Mouse (Mus musculus): ENCODE data around the gene Olfr1413. TPM values are rescaled to one million over a fixed set of nuclear protein-coding genes. Genes with fewer than 3 reads are reported as not detected.

The Olfr1413 gene
- not detected in 2 replicates for polyA plus RNA-seq (2015; fragmentation: Nextera tagmentation; extraction: Ambion mirVana)

GRCm38 (mm10) chr1:92571022-92571421 is at the start of gene Olfr1413:
Gene Olfr1413, plus strand, starts transcription at chr1:92571322.
- no peak for ATAC-seq (ENCODE audit: low read depth)
- no peaks in the 10 kb centered on the region for H3K4me1 ChIP-seq (replicated peaks)

GRCm38 (mm10) chr1:92521376-92521775 is 49.7 kb upstream of the Olfr1413 start:
- 19% methylated on average over 10 of the region's 10 CpGs for WGBS
- Histone ChIP-seq H3K4me1 (replicated peaks) (no peaks in the 10 kb centered on the region; the same call in 1 of the 2 replicates), H3K9me3 (no peaks in the 10 kb centered on the region), H3K4me3 (no peak overlapping the region), H3K4me2 (peak overlapping the region; percentile 11; the same call in 1 of the 2 replicates), H3K36me3 (no peaks in the 10 kb centered on the region), H3K27ac (replicated peaks) (no peak overlapping the region), H3K9ac (no peak overlapping the region), H3K27me3 (no peaks in the 10 kb centered on the region)
- ATAC-seq (ENCODE audit: low read depth) = peak; percentile 47

More at GRCm38 (mm10) chr1:92571022-92571421, at the start of gene Olfr1413:
- Histone ChIP-seq H3K27ac (replicated peaks) (no peak within 1 kb of the TSS), H3K4me3 (no peak within 1 kb of the TSS), H3K36me3 (no peaks in the 10 kb centered on the region), H3K27me3 (no peaks in the 10 kb centered on the region), H3K9me3 (no peaks in the 10 kb centered on the region), H3K9ac (no peak within 1 kb of the TSS), H3K4me2 (no peak within 1 kb of the TSS)
- WGBS = 86% methylated on average over 3 of the region's 3 CpGs

- Histone ChIP-seq H3K9ac (no peak overlapping the region), H3K36me3 (no peaks in the 10 kb centered on the region), H3K27ac (replicated peaks) (no peak overlapping the region), H3K4me3 (no peak overlapping the region), H3K4me2 (no peak overlapping the region), H3K4me1 (replicated peaks) (no peaks in the 10 kb centered on the region; the same call in 1 of the 2 replicates), H3K27me3 (no peaks in the 10 kb centered on the region), H3K9me3 (no peaks in the 10 kb centered on the region)
- no peak for ATAC-seq (ENCODE audit: low read depth)
- WGBS = 88% methylated on average over 3 of the region's 3 CpGs
Observed at GRCm38 (mm10) chr1:92523764-92524163, 47.4 kb upstream of the Olfr1413 start.

- H3K9me3 ChIP-seq = no peaks in the 10 kb centered on the region
- H3K36me3 ChIP-seq = no peaks in the 10 kb centered on the region
- no peak for ATAC-seq (ENCODE audit: low read depth)
- no peaks in the 10 kb centered on the region for H3K4me1 ChIP-seq (replicated peaks)
- WGBS = 52% methylated on average over 5 of the region's 5 CpGs
- no peak overlapping the region for H3K9ac ChIP-seq
- no peak overlapping the region for H3K4me2 ChIP-seq
- H3K27ac ChIP-seq (replicated peaks) = no peak overlapping the region
- no peak overlapping the region for H3K4me3 ChIP-seq
- no peaks in the 10 kb centered on the region for H3K27me3 ChIP-seq
Observed at GRCm38 (mm10) chr1:92536972-92537371, 34.1 kb upstream of the Olfr1413 start.

- 36% methylated on average over 2 of the region's 2 CpGs for WGBS
- H3K27me3 ChIP-seq = no peaks in the 10 kb centered on the region
- no peak overlapping the region for H3K4me3 ChIP-seq
- H3K4me2 ChIP-seq = no peak overlapping the region
- H3K9ac ChIP-seq = no peak overlapping the region
- no peaks in the 10 kb centered on the region for H3K36me3 ChIP-seq
- H3K4me1 ChIP-seq (replicated peaks) = no peaks in the 10 kb centered on the region
- ATAC-seq (ENCODE audit: low read depth) = no peak
- no peak overlapping the region for H3K27ac ChIP-seq (replicated peaks)
- H3K9me3 ChIP-seq = no peaks in the 10 kb centered on the region
Observed at GRCm38 (mm10) chr1:92539071-92539470, 32.1 kb upstream of the Olfr1413 start.

GRCm38 (mm10) chr1:92545929-92546328 is 25.2 kb upstream of the Olfr1413 start:
- Histone ChIP-seq H3K4me3 (no peak overlapping the region), H3K27ac (replicated peaks) (no peak overlapping the region), H3K4me1 (replicated peaks) (no peaks in the 10 kb centered on the region), H3K27me3 (no peaks in the 10 kb centered on the region), H3K36me3 (no peaks in the 10 kb centered on the region), H3K9ac (no peak overlapping the region), H3K9me3 (no peaks in the 10 kb centered on the region), H3K4me2 (no peak overlapping the region)
- ATAC-seq (ENCODE audit: low read depth) = no peak
- WGBS = 81% methylated on average over 2 of the region's 2 CpGs

GRCm38 (mm10) chr1:92585479-92585878 is 14.4 kb downstream of the Olfr1413 start, which contains the start of gene Olfr1412:
Gene Olfr1412, plus strand, starts transcription at chr1:92585779.
- Histone ChIP-seq H3K4me2 (no peak within 1 kb of the TSS), H3K36me3 (no peaks in the 10 kb centered on the region), H3K27ac (replicated peaks) (no peak within 1 kb of the TSS), H3K9ac (no peak within 1 kb of the TSS), H3K4me3 (no peak within 1 kb of the TSS), H3K4me1 (replicated peaks) (no peaks in the 10 kb centered on the region), H3K27me3 (no peaks in the 10 kb centered on the region), H3K9me3 (peaks cover 5% of the 10 kb centered on the region; the same call in 1 of the 2 replicates)
- no peak for ATAC-seq (ENCODE audit: low read depth)
- 79% methylated on average over 2 of the region's 2 CpGs for WGBS

- H3K9me3 ChIP-seq = no peaks in the 10 kb centered on the region
- no peaks in the 10 kb centered on the region for H3K36me3 ChIP-seq
- no peaks in the 10 kb centered on the region for H3K4me1 ChIP-seq (replicated peaks)
- no peak for ATAC-seq (ENCODE audit: low read depth)
- H3K4me3 ChIP-seq = no peak within 1 kb of the TSS
- H3K9ac ChIP-seq = no peak within 1 kb of the TSS
- no peak within 1 kb of the TSS for H3K27ac ChIP-seq (replicated peaks)
- no peaks in the 10 kb centered on the region for H3K27me3 ChIP-seq
- H3K4me2 ChIP-seq = no peak within 1 kb of the TSS
Observed at GRCm38 (mm10) chr1:92594111-92594510, 23.0 kb downstream of the Olfr1413 start, which contains the start of gene Olfr1411. Gene Olfr1411, plus strand, starts transcription at chr1:92594411.

- no peak for ATAC-seq (ENCODE audit: low read depth)
- H3K27me3 ChIP-seq = no peaks in the 10 kb centered on the region
Observed at GRCm38 (mm10) chr1:92596019-92596418, 24.9 kb downstream of the Olfr1413 start.

GRCm38 (mm10) chr1:92605482-92605881 is 34.4 kb downstream of the Olfr1413 start, which contains the start of gene Olfr1410:
Gene Olfr1410, plus strand, starts transcription at chr1:92605782.
- Histone ChIP-seq H3K27ac (replicated peaks) (no peak within 1 kb of the TSS), H3K36me3 (no peaks in the 10 kb centered on the region), H3K9ac (no peak within 1 kb of the TSS), H3K9me3 (no peaks in the 10 kb centered on the region), H3K4me2 (no peak within 1 kb of the TSS), H3K27me3 (no peaks in the 10 kb centered on the region), H3K4me3 (no peak within 1 kb of the TSS), H3K4me1 (replicated peaks) (no peaks in the 10 kb centered on the region)
- no peak for ATAC-seq (ENCODE audit: low read depth)
- 79% methylated on average over 1 of the region's 1 CpGs for WGBS

More at GRCm38 (mm10) chr1:92596019-92596418, 24.9 kb downstream of the Olfr1413 start:
- H3K9me3 ChIP-seq = no peaks in the 10 kb centered on the region
- H3K4me3 ChIP-seq = no peak overlapping the region
- H3K4me1 ChIP-seq (replicated peaks) = no peaks in the 10 kb centered on the region
- H3K27ac ChIP-seq (replicated peaks) = no peak overlapping the region
- no peak overlapping the region for H3K4me2 ChIP-seq
- H3K9ac ChIP-seq = no peak overlapping the region
- WGBS = 81% methylated on average over 3 of the region's 3 CpGs
- H3K36me3 ChIP-seq = no peaks in the 10 kb centered on the region

- H3K4me1 ChIP-seq (replicated peaks) = no peaks in the 10 kb centered on the region
- H3K36me3 ChIP-seq = no peaks in the 10 kb centered on the region
- WGBS = 76% methylated on average over 4 of the region's 4 CpGs
- ATAC-seq (ENCODE audit: low read depth) = no peak
- peaks cover 9% of the 10 kb centered on the region; the same call in 1 of the 2 replicates for H3K27me3 ChIP-seq
- H3K27ac ChIP-seq (replicated peaks) = no peak overlapping the region
- H3K9me3 ChIP-seq = no peaks in the 10 kb centered on the region
- no peak overlapping the region for H3K4me2 ChIP-seq
- H3K9ac ChIP-seq = no peak overlapping the region
- H3K4me3 ChIP-seq = no peak overlapping the region
Observed at GRCm38 (mm10) chr1:92607711-92608110, 36.6 kb downstream of the Olfr1413 start.

GRCm38 (mm10) chr1:92611008-92611407 is 39.9 kb downstream of the Olfr1413 start:
- Histone ChIP-seq H3K4me2 (no peak overlapping the region), H3K4me3 (no peak overlapping the region), H3K9ac (no peak overlapping the region), H3K9me3 (no peaks in the 10 kb centered on the region), H3K27ac (replicated peaks) (no peak overlapping the region), H3K4me1 (replicated peaks) (no peaks in the 10 kb centered on the region), H3K27me3 (peaks cover 9% of the 10 kb centered on the region; the same call in 1 of the 2 replicates), H3K36me3 (no peaks in the 10 kb centered on the region)
- ATAC-seq (ENCODE audit: low read depth) = no peak
- 9% methylated on average over 5 of the region's 5 CpGs for WGBS

GRCm38 (mm10) chr1:92613175-92613574 is 42.1 kb downstream of the Olfr1413 start:
- 44% methylated on average over 4 of the region's 4 CpGs for WGBS

More at GRCm38 (mm10) chr1:92613175-92613574, 42.1 kb downstream of the Olfr1413 start:
- Histone ChIP-seq H3K4me3 (no peak overlapping the region), H3K4me2 (no peak overlapping the region), H3K4me1 (replicated peaks) (no peaks in the 10 kb centered on the region), H3K9me3 (no peaks in the 10 kb centered on the region), H3K9ac (no peak overlapping the region), H3K36me3 (no peaks in the 10 kb centered on the region), H3K27me3 (peaks cover 9% of the 10 kb centered on the region; the same call in 1 of the 2 replicates), H3K27ac (replicated peaks) (no peak overlapping the region)
- no peak for ATAC-seq (ENCODE audit: low read depth)
